Mouse (Mus musculus): ENCODE measurements around the gene Stk38l.

The Stk38l gene

DNA sequence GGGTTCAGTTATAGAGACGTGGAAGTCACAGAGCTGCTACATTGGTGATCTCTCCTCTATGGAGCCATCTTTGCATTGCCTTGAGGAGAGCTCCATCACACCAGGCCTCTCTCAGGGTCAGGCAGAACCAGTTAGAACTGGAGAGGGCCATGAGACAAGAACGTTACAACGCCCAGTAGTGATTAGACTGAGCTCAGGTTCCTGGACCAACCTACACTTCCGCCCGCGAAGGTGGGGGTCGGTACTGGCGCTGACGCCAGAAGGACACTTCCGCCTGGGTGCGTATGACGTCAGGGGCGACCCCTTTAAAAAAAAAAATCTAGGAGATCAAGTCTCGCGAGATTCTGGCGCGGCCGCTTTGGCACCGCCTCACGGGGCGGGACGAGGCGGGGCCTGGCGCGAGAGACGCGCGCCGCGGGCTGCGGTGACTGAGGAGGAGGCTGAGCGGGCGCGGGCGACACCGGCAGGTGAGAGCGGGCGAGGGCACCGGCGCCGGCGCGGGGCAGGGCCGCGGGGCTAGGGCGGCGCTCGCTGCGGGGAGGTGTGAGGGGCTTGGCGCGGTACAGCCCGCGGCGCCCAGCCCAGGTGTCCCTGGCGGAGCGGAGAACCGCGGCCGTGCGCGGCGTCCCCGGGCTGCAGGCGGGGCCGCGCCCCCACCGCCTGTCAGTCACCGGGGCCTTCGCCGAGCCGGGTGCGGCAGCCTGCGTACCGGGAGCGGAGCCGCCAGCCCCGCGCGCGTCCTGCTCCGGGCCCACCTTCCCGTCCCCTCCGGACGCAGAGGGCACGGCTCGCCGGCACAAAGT lies at the start of gene Stk38l:
Stk38l (plus strand) TSS at position 415 of the 803 bp plus-strand sequence.
- peak; percentile 84 for DNase-seq (ENCODE audit: low spot score)

GRCm38 (mm10) chr6:146676904-146677303 lies 47.9 kb upstream of the Stk38l start:
- DNase-seq (ENCODE audit: low spot score) = no peak

GRCm38 (mm10) chr6:146678136-146679070 lies 46.4 kb upstream of the Stk38l start:
- DNase-seq (ENCODE audit: low spot score) = no peak

DNA sequence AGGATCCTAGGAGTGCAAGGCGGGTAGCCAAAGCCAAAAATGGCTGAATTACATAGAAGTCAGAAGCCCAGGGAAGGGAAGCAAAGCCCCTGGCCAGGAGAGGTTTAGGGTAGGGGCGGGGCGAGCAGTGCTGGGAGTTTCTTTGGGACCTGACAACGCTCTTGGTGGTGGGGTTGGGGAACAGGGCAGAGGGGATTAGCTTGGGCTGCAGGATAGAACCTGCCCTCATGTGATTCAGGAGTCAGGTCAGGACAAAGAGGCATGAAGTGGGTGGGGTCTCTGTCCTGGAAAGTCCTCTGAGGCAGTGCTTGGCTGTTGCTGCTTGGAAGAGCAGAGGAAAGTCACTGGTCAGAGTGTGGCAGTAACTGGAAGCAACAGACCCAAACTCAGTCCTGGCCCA lies 40.9 kb upstream of the Stk38l start:
- DNase-seq (ENCODE audit: low spot score) = no peak

GRCm38 (mm10) chr6:146685781-146686308 lies 39.0 kb upstream of the Stk38l start:
- no peak for DNase-seq (ENCODE audit: low spot score)

DNA sequence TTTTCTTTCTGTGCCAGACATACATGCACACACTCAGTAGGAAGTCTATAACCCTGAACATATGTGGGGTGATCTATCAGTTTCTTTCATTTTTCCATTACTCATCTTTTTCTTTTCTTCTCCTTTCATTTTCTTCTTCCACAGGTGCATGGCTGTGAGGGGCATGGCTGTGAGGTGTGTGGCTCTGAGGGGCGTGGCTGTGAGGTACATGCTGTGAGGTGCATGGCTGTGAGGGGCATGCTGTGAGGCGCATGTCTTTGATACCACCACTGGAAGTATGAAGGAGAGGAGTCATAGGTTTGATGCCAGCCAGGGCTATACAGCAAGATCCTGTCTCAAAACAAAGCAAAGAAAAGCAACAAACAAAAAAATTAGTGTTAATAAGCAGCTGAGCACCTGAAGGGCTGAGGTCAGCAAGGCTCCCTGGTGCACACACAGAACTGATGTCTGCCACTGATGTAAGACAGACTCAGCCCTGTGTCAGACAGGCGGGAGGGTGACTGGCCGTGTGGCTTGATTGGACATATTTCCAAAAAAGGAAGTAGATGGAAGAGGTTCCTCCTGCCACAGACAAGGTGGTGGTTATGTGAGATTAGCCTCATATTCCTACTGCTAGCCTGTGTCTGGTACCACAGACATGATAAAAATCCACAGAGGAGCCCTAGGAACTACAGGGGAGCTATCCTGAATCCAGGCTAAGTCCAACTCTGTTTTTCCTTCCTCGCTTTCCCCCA lies 38.2 kb upstream of the Stk38l start:
- DNase-seq (ENCODE audit: low spot score) = no peak

- no peak for DNase-seq (ENCODE audit: low spot score)
These were observed 36.8 kb upstream of the Stk38l start for GRCm38 (mm10) chr6:146688010-146688409.

- no peak for DNase-seq (ENCODE audit: low spot score)
These were observed 35.9 kb upstream of the Stk38l start for GRCm38 (mm10) chr6:146688861-146689260.

GRCm38 (mm10) chr6:146697767-146698166 lies 27.0 kb upstream of the Stk38l start:
- DNase-seq (ENCODE audit: low spot score) = no peak

- no peak for DNase-seq (ENCODE audit: low spot score)
These were observed 26.4 kb upstream of the Stk38l start for GRCm38 (mm10) chr6:146698376-146698775.

DNA sequence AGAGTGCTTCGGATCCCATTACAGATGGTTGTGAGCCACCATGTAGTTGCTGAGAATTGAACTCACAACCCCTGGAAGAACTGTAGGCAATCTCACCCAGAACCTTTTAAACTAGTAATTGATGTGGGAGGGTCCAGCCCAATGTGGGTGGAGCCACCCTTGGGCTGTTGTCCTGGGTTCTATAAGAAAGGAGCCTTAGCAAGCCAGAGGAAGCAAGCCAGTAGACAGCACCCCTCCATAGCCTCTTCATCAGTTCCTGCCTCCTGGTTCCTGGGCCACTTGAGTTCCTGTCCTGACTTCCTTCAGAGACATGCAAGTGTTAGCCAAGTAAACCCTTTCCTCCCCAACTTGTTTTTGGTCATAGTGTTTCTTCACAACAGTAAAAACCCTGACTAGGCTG lies 24.3 kb upstream of the Stk38l start:
- DNase-seq (ENCODE audit: low spot score) = no peak

- no peak for DNase-seq (ENCODE audit: low spot score)
These were observed 22.5 kb upstream of the Stk38l start for GRCm38 (mm10) chr6:146702126-146702881.

- no peak for DNase-seq (ENCODE audit: low spot score)
These were observed 21.4 kb upstream of the Stk38l start for GRCm38 (mm10) chr6:146703351-146703750.

- no peak for DNase-seq (ENCODE audit: low spot score)
These were observed 19.2 kb upstream of the Stk38l start for GRCm38 (mm10) chr6:146705631-146706030.

DNA sequence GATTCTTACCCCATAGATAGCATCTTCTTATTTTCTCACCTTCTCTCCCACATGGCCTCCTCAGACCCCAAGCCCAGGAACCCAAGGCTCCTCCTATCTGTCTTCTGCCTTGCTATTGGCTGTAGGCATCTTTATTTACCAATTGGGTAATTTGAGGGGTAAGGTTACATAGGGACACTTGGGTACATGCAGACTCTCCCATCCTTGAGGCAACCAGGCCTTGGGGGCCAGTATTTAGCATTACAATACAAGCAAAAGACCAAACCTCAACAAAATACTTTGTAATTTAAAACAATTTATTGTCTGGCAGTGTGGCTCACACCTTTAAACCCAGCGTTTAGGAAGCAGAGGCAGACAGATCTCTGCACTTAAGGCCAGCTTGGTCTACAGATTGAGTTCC lies 5.2 kb upstream of the Stk38l start:
- DNase-seq (ENCODE audit: low spot score) = no peak

GRCm38 (mm10) chr6:146723805-146724204 lies 990 bp upstream of the Stk38l start:
- no peak for DNase-seq (ENCODE audit: low spot score)

GRCm38 (mm10) chr6:146725384-146725791 lies 593 bp downstream of the Stk38l start:
- peak; percentile 35 for DNase-seq (ENCODE audit: low spot score)

DNA sequence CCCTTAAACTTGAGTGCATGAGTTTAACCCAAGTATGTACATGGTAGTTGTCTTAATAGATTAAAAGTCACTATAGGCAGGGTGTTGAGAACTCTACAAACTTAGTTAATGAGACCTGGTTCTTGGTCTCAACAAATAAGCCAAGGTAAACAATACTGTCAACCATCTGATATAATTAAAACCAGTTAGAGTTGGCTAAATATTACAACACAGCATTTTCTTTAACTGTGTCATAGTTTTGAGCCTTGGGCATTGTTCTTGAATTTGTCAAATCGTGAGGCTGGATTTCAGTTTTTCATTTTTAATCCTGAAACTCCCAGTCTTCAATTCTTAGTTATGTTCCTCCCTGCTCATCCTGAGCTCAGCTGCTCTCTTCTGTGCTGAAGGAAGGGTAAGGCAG lies 6.2 kb downstream of the Stk38l start:
- no peak for DNase-seq (ENCODE audit: low spot score)

DNA sequence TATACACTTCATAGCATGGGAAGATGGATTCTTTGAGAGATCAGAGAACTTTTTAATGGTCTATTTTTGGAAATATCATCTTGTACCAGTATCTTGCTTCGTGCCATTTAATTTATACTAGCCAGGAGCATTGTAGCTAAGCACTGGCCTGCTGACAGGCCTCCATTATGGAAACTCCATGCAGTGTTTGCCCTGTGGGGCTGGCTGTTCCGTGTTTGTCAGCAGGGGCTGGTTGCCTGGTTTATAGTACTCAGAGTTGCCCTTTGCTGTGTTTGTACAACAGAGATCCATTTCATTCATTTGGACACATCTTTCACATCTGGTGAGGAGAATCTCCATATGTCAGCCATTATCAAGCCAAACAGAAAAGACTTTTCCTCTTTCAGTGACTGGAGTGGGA lies 6.9 kb downstream of the Stk38l start:
- DNase-seq (ENCODE audit: low spot score) = no peak

DNA sequence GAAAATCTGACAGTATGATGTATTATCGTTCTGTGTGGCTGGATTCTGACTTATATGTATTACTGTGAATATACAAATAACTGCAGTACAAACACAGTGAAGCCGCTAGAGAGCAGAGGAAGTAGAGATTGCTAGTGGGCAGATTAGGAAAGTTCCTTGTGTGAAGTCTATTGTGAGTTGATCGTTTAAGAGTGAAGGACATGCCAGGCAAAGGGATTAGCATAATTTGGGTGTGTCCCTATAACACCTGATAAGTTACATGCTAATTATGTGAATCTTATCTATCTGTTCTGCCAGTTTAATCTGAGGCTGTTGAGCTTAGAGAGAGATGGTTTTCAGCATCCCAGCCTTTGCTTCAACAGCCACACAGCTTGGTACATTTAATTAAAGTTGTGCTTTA lies 7.4 kb downstream of the Stk38l start:
- DNase-seq (ENCODE audit: low spot score) = no peak

GRCm38 (mm10) chr6:146732676-146733075 lies 7.9 kb downstream of the Stk38l start:
- no peak for DNase-seq (ENCODE audit: low spot score)
